Mouse (Mus musculus) cerebral cortex, adult 2 months (tissue): ENCODE measurements around the gene Hsd17b1.

ENCODE experiments used
- WGBS: fragments of 180-500 bp; shearing (Covaris S2); methylation state at CpG from one replicate; pipeline ENCODE4 v1.1.7; 2018; 5-methylcytosine and 5-hydroxymethylcytosine counted together

Hsd17b1 gene

GRCm38 (mm10) chr11:101060126-101060525, 18.1 kb upstream of the Hsd17b1 start:
- 16% methylated on average over 8 of the region's 8 CpGs for WGBS

GRCm38 (mm10) chr11:101061049-101061448, 17.2 kb upstream of the Hsd17b1 start:
- 86% methylated on average over 5 of the region's 5 CpGs for WGBS

GRCm38 (mm10) chr11:101062165-101062884, 15.9 kb upstream of the Hsd17b1 start:
- WGBS = 55% methylated on average over 12 of the region's 12 CpGs

GRCm38 (mm10) chr11:101062971-101063675, 15.1 kb upstream of the Hsd17b1 start:
- WGBS = 79% methylated on average over 14 of the region's 14 CpGs

GRCm38 (mm10) chr11:101063676-101064327, 14.4 kb upstream of the Hsd17b1 start:
- 31% methylated on average over 12 of the region's 12 CpGs for WGBS

- WGBS = 66% methylated on average over 4 of the region's 4 CpGs
These were observed 13.7 kb upstream of the Hsd17b1 start for GRCm38 (mm10) chr11:101064462-101064861.

GRCm38 (mm10) chr11:101065002-101065401, 13.2 kb upstream of the Hsd17b1 start:
- WGBS = 96% methylated on average over 9 of the region's 9 CpGs

- 20% methylated on average over 18 of the region's 18 CpGs for WGBS
These were observed 11.4 kb upstream of the Hsd17b1 start for GRCm38 (mm10) chr11:101066549-101067412.

- 4% methylated on average over 35 of the region's 35 CpGs for WGBS
These were observed 8.6 kb upstream of the Hsd17b1 start, which contains the start of gene Naglu for GRCm38 (mm10) chr11:101069391-101070188. TSS of gene Naglu (plus strand) at chr11:101070012.

GRCm38 (mm10) chr11:101070189-101070527, 8.1 kb upstream of the Hsd17b1 start:
- WGBS = under 1% methylated on average over 36 of the region's 36 CpGs

- 67% methylated on average over 6 of the region's 6 CpGs for WGBS
These were observed 7.2 kb upstream of the Hsd17b1 start for GRCm38 (mm10) chr11:101070987-101071386.

GRCm38 (mm10) chr11:101071810-101072428, 6.3 kb upstream of the Hsd17b1 start:
- 86% methylated on average over 14 of the region's 14 CpGs for WGBS

- 20% methylated on average over 27 of the region's 27 CpGs for WGBS
These were observed 1.5 kb downstream of the Hsd17b1 start for GRCm38 (mm10) chr11:101079746-101080145.

- 83% methylated on average over 5 of the region's 5 CpGs for WGBS
These were observed 2.2 kb downstream of the Hsd17b1 start for GRCm38 (mm10) chr11:101080421-101080820.

GRCm38 (mm10) chr11:101081659-101082058, 3.4 kb downstream of the Hsd17b1 start:
- 10% methylated on average over 10 of the region's 10 CpGs for WGBS

- WGBS = under 1% methylated on average over 51 of the region's 51 CpGs
These were observed 4.2 kb downstream of the Hsd17b1 start, which contains the start of gene Coasy for GRCm38 (mm10) chr11:101082208-101083082. TSS of gene Coasy (plus strand) at chr11:101082565.

- WGBS = 20% methylated on average over 19 of the region's 19 CpGs
These were observed 5.0 kb downstream of the Hsd17b1 start for GRCm38 (mm10) chr11:101083083-101083697.

- WGBS = 83% methylated on average over 14 of the region's 14 CpGs
These were observed 6.0 kb downstream of the Hsd17b1 start for GRCm38 (mm10) chr11:101084246-101084645.

- WGBS = 96% methylated on average over 12 of the region's 12 CpGs
These were observed 6.6 kb downstream of the Hsd17b1 start for GRCm38 (mm10) chr11:101084811-101085210.
